Mouse (Mus musculus) forebrain, embryonic 15.5 days (tissue): Measurements from ENCODE around the gene Ampd2. TPM values are rescaled to one million over a fixed set of nuclear protein-coding genes. Genes with fewer than 3 reads are reported as not detected.

Experiments used
- ATAC-seq: fragments of 200-750 bp; cut with Nextera tagmentation; replicated peaks from 2 replicates; pipeline ENCODE4 v1.8.0; 2017; ENCODE audit warnings: mild to moderate bottlenecking, moderate TSS enrichment, moderate library complexity
- H3K27ac ChIP-seq: fragments of 300-500 bp; sonication (generic); replicated peaks from 2 replicates; pipeline ENCODE4 v1.5.1; 2015; ENCODE audit warnings: mild to moderate bottlenecking, inconsistent platforms
- H3K27me3 ChIP-seq: fragments of 300-500 bp; sonication (generic); 2 replicates; pipeline ENCODE4 v1.6.1; 2015; ENCODE audit warnings: inconsistent platforms
- H3K36me3 ChIP-seq: fragments of 300-500 bp; sonication (generic); 2 replicates; pipeline ENCODE4 v1.6.1; 2015; ENCODE audit warnings: mild to moderate bottlenecking, inconsistent platforms
- H3K4me1 ChIP-seq: fragments of 300-500 bp; sonication (generic); 2 replicates; pipeline ENCODE4 v1.6.1; 2015; ENCODE audit warnings: inconsistent platforms
- H3K4me2 ChIP-seq: fragments of 300-500 bp; sonication (generic); replicated peaks from 2 replicates; pipeline ENCODE4 v1.6.1; 2015; ENCODE audit warnings: mild to moderate bottlenecking, inconsistent platforms
- H3K4me3 ChIP-seq: fragments of 300-500 bp; sonication (generic); 2 replicates; pipeline ENCODE4 v1.5.1; 2015; ENCODE audit warnings: mild to moderate bottlenecking, inconsistent platforms
- H3K9ac ChIP-seq: fragments of 300-500 bp; sonication (generic); replicated peaks from 2 replicates; pipeline ENCODE4 v1.6.1; 2015; ENCODE audit warnings: mild to moderate bottlenecking, inconsistent platforms
- H3K9me3 ChIP-seq: fragments of 300-500 bp; sonication (generic); 2 replicates; pipeline ENCODE4 v1.6.1; 2016; ENCODE audit warnings: inconsistent platforms
- WGBS: fragments of 180-500 bp; shearing (Covaris S2); methylation state at CpG from one replicate; pipeline ENCODE4 v1.1.7; 2015; ENCODE audit warnings: mixed read lengths; 5-methylcytosine and 5-hydroxymethylcytosine counted together
- polyA plus RNA-seq: library from polyadenylated mRNA; unstranded; fragments of >200 nt; fragmentation: Nextera tagmentation; extraction: Ambion mirVana; gene quantifications from 2 replicates; pipeline ENCODE4 v1.2.1, GENCODE M21; 2015

Ampd2 gene
- polyA plus RNA-seq, 1 experiment from 2014 or later = 50.7 TPM

GRCm38 (mm10) chr3:108083161-108083560 is 3.3 kb downstream of the Ampd2 start:
- WGBS = 59% methylated on average over 2 of the region's 2 CpGs
- no peak overlapping the region for H3K27ac ChIP-seq
- no peak overlapping the region for H3K4me3 ChIP-seq
- no peak for ATAC-seq
- H3K4me2 ChIP-seq = no peak overlapping the region
- H3K27me3 ChIP-seq = no peaks in the 10 kb centered on the region
- H3K9me3 ChIP-seq = no peaks in the 10 kb centered on the region
- peaks cover 50% of the 10 kb centered on the region for H3K4me1 ChIP-seq
- H3K36me3 ChIP-seq = peaks cover 9% of the 10 kb centered on the region; the same call in 1 of the 2 replicates
- H3K9ac ChIP-seq = no peak overlapping the region

GRCm38 (mm10) chr3:108082251-108082875 is 4.1 kb downstream of the Ampd2 start:
- peaks cover 50% of the 10 kb centered on the region for H3K4me1 ChIP-seq
- no peak overlapping the region for H3K4me3 ChIP-seq
- no peak overlapping the region for H3K9ac ChIP-seq
- no peaks in the 10 kb centered on the region for H3K9me3 ChIP-seq
- H3K27ac ChIP-seq = no peak overlapping the region
- WGBS = 63% methylated on average over 1 of the region's 1 CpGs
- peaks cover 11% of the 10 kb centered on the region for H3K36me3 ChIP-seq
- no peak overlapping the region; the same call in 1 of the 2 replicates for H3K4me2 ChIP-seq
- no peak for ATAC-seq
- no peaks in the 10 kb centered on the region for H3K27me3 ChIP-seq

GRCm38 (mm10) chr3:108081681-108082080 is 4.8 kb downstream of the Ampd2 start:
- H3K4me1 ChIP-seq = peaks cover 48% of the 10 kb centered on the region
- H3K9ac ChIP-seq = no peak overlapping the region
- WGBS = 55% methylated on average over 4 of the region's 4 CpGs
- ATAC-seq = no peak
- no peaks in the 10 kb centered on the region for H3K9me3 ChIP-seq
- no peak overlapping the region; the same call in 1 of the 2 replicates for H3K4me2 ChIP-seq
- no peak overlapping the region for H3K27ac ChIP-seq
- peaks cover 17% of the 10 kb centered on the region for H3K36me3 ChIP-seq
- no peaks in the 10 kb centered on the region for H3K27me3 ChIP-seq
- H3K4me3 ChIP-seq = no peak overlapping the region

GRCm38 (mm10) chr3:108076836-108077235 is 9.6 kb downstream of the Ampd2 start:
- 95% methylated on average over 9 of the region's 9 CpGs for WGBS
- Histone ChIP-seq H3K36me3 (peaks cover 40% of the 10 kb centered on the region), H3K4me3 (no peak overlapping the region), H3K4me2 (no peak overlapping the region), H3K9ac (no peak overlapping the region), H3K27ac (no peak overlapping the region), H3K9me3 (no peaks in the 10 kb centered on the region), H3K4me1 (peaks cover 15% of the 10 kb centered on the region), H3K27me3 (no peaks in the 10 kb centered on the region)
- no peak for ATAC-seq

GRCm38 (mm10) chr3:108072983-108073569 is 13.4 kb downstream of the Ampd2 start:
- H3K4me3 ChIP-seq = no peak overlapping the region
- peaks cover 32% of the 10 kb centered on the region for H3K36me3 ChIP-seq
- ATAC-seq = no peak; the same call in 1 of the 2 replicates
- no peaks in the 10 kb centered on the region for H3K9me3 ChIP-seq
- H3K27ac ChIP-seq = peak overlapping the region; percentile 14
- no peak overlapping the region for H3K4me2 ChIP-seq
- H3K4me1 ChIP-seq = peaks cover 11% of the 10 kb centered on the region
- no peak overlapping the region for H3K9ac ChIP-seq
- H3K27me3 ChIP-seq = no peaks in the 10 kb centered on the region
- 62% methylated on average over 10 of the region's 10 CpGs for WGBS

GRCm38 (mm10) chr3:108070295-108071293 is 15.9 kb downstream of the Ampd2 start:
- Histone ChIP-seq H3K4me1 (peaks cover 11% of the 10 kb centered on the region), H3K27ac (no peak overlapping the region), H3K27me3 (no peaks in the 10 kb centered on the region), H3K36me3 (peaks cover 13% of the 10 kb centered on the region), H3K9me3 (no peaks in the 10 kb centered on the region), H3K4me3 (no peak overlapping the region), H3K9ac (no peak overlapping the region), H3K4me2 (no peak overlapping the region)
- 67% methylated on average over 10 of the region's 10 CpGs for WGBS
- peak; percentile 28; the same call in 1 of the 2 replicates for ATAC-seq

- Histone ChIP-seq H3K9ac (no peak overlapping the region), H3K4me3 (no peak overlapping the region), H3K4me1 (peaks cover 11% of the 10 kb centered on the region), H3K27me3 (no peaks in the 10 kb centered on the region), H3K27ac (no peak overlapping the region), H3K4me2 (no peak overlapping the region), H3K36me3 (peaks cover under 1% of the 10 kb centered on the region; the same call in 1 of the 2 replicates), H3K9me3 (no peaks in the 10 kb centered on the region)
- ATAC-seq = no peak
- 80% methylated on average over 13 of the region's 13 CpGs for WGBS
Measured at GRCm38 (mm10) chr3:108069231-108069870, 17.1 kb downstream of the Ampd2 start.

- H3K4me1 ChIP-seq = peaks cover 11% of the 10 kb centered on the region
- H3K9me3 ChIP-seq = no peaks in the 10 kb centered on the region
- H3K27me3 ChIP-seq = no peaks in the 10 kb centered on the region
- H3K4me3 ChIP-seq = no peak overlapping the region
- WGBS = 44% methylated on average over 1 of the region's 1 CpGs
- no peak overlapping the region for H3K4me2 ChIP-seq
- no peak overlapping the region for H3K9ac ChIP-seq
- no peaks in the 10 kb centered on the region for H3K36me3 ChIP-seq
- H3K27ac ChIP-seq = no peak overlapping the region
- ATAC-seq = no peak
Measured at GRCm38 (mm10) chr3:108068826-108069225, 17.6 kb downstream of the Ampd2 start.

- H3K27ac ChIP-seq = no peak overlapping the region
- no peaks in the 10 kb centered on the region for H3K27me3 ChIP-seq
- H3K4me2 ChIP-seq = no peak overlapping the region
- no peak overlapping the region for H3K9ac ChIP-seq
- no peaks in the 10 kb centered on the region for H3K36me3 ChIP-seq
- H3K9me3 ChIP-seq = no peaks in the 10 kb centered on the region
- 65% methylated on average over 6 of the region's 6 CpGs for WGBS
- no peak overlapping the region for H3K4me3 ChIP-seq
- ATAC-seq = no peak
- H3K4me1 ChIP-seq = no peaks in the 10 kb centered on the region
Measured at GRCm38 (mm10) chr3:108067370-108067934, 19.0 kb downstream of the Ampd2 start.

GRCm38 (mm10) chr3:108065551-108065950 is 20.9 kb downstream of the Ampd2 start:
- no peaks in the 10 kb centered on the region for H3K27me3 ChIP-seq
- H3K9ac ChIP-seq = no peak overlapping the region
- WGBS = 84% methylated on average over 9 of the region's 9 CpGs
- H3K27ac ChIP-seq = no peak overlapping the region
- no peaks in the 10 kb centered on the region for H3K36me3 ChIP-seq
- no peaks in the 10 kb centered on the region for H3K9me3 ChIP-seq
- H3K4me3 ChIP-seq = no peak overlapping the region
- no peak overlapping the region for H3K4me2 ChIP-seq
- H3K4me1 ChIP-seq = no peaks in the 10 kb centered on the region
- ATAC-seq = no peak

- WGBS = 78% methylated on average over 4 of the region's 4 CpGs
- H3K27ac ChIP-seq = no peak overlapping the region
- H3K4me1 ChIP-seq = no peaks in the 10 kb centered on the region
- no peak overlapping the region for H3K9ac ChIP-seq
- no peaks in the 10 kb centered on the region for H3K27me3 ChIP-seq
- H3K36me3 ChIP-seq = no peaks in the 10 kb centered on the region
- no peaks in the 10 kb centered on the region for H3K9me3 ChIP-seq
- no peak for ATAC-seq
- H3K4me2 ChIP-seq = no peak overlapping the region
- H3K4me3 ChIP-seq = no peak overlapping the region
Measured at GRCm38 (mm10) chr3:108064672-108065071, 21.8 kb downstream of the Ampd2 start.
